Mouse (Mus musculus) forebrain, embryonic 13.5 days (tissue): ENCODE results near the gene Ccdc185. TPM values are rescaled to one million over a fixed set of nuclear protein-coding genes. Genes with fewer than 3 reads are reported as not detected.

Experiments
- ATAC-seq: fragments of 200-750 bp; cut with Nextera tagmentation; 2 replicates; pipeline ENCODE4 v1.8.0; 2017
- H3K27ac ChIP-seq: fragments of 300-500 bp; sonication (generic); 2 replicates; pipeline ENCODE4 v1.5.1; 2015; ENCODE audit warnings: inconsistent platforms, mild to moderate bottlenecking, moderate library complexity
- H3K27me3 ChIP-seq: fragments of 300-500 bp; sonication (generic); 2 replicates; pipeline ENCODE4 v1.6.1; 2015; ENCODE audit warnings: mild to moderate bottlenecking, inconsistent platforms
- H3K36me3 ChIP-seq: fragments of 300-500 bp; sonication (generic); 2 replicates; pipeline ENCODE4 v1.6.1; 2015; ENCODE audit warnings: mild to moderate bottlenecking, inconsistent platforms; ENCODE audit not compliant: poor library complexity, severe bottlenecking
- H3K4me1 ChIP-seq: fragments of 300-500 bp; sonication (generic); 2 replicates; pipeline ENCODE4 v1.6.1; 2015; ENCODE audit warnings: inconsistent platforms
- H3K4me2 ChIP-seq: fragments of 300-500 bp; sonication (generic); 2 replicates; pipeline ENCODE4 v1.6.1; 2015; ENCODE audit warnings: inconsistent platforms, mild to moderate bottlenecking, moderate library complexity
- H3K4me3 ChIP-seq: fragments of 300-500 bp; sonication (generic); 2 replicates; pipeline ENCODE4 v1.5.1; 2015; ENCODE audit warnings: mild to moderate bottlenecking, inconsistent platforms
- H3K9ac ChIP-seq: fragments of 300-500 bp; sonication (generic); 2 replicates; pipeline ENCODE4 v1.6.1; 2015; ENCODE audit warnings: mild to moderate bottlenecking, inconsistent platforms
- H3K9me3 ChIP-seq: fragments of 300-500 bp; sonication (generic); replicated peaks from 2 replicates; pipeline ENCODE4 v1.6.1; 2016; ENCODE audit warnings: inconsistent platforms
- WGBS: fragments of 180-500 bp; shearing (Covaris S2); methylation state at CpG from one replicate; pipeline ENCODE4 v1.1.7; 2015; 5-methylcytosine and 5-hydroxymethylcytosine counted together
- polyA plus RNA-seq: library from polyadenylated mRNA; unstranded; fragments of >200 nt; fragmentation: Nextera tagmentation; extraction: Ambion mirVana; gene quantifications from 2 replicates; pipeline ENCODE4 v1.2.1, GENCODE M21; 2015

The Ccdc185 gene
- polyA plus RNA-seq, 1 experiment from 2014 or later: not detected

GRCm38 (mm10) chr1:182732695-182733094, 16.3 kb downstream of the Ccdc185 start:
- Histone ChIP-seq H3K27me3 (no peaks in the 10 kb centered on the region), H3K4me3 (no peak overlapping the region)

GRCm38 (mm10) chr1:182729002-182729401, 20.0 kb downstream of the Ccdc185 start:
- no peaks in the 10 kb centered on the region for H3K36me3 ChIP-seq
- no peak overlapping the region for H3K4me2 ChIP-seq
- WGBS: 55% methylated on average over 9 of the region's 9 CpGs
- ATAC-seq: no peak
- H3K27ac ChIP-seq: no peak overlapping the region
- H3K4me3 ChIP-seq: no peak overlapping the region
- H3K9ac ChIP-seq: no peak overlapping the region
- H3K9me3 ChIP-seq: no peaks in the 10 kb centered on the region
- no peaks in the 10 kb centered on the region for H3K27me3 ChIP-seq
- H3K4me1 ChIP-seq: peaks cover 9% of the 10 kb centered on the region; the same call in 1 of the 2 replicates

More at GRCm38 (mm10) chr1:182732695-182733094, 16.3 kb downstream of the Ccdc185 start:
- no peaks in the 10 kb centered on the region for H3K9me3 ChIP-seq
- H3K27ac ChIP-seq: no peak overlapping the region
- WGBS: 78% methylated on average over 7 of the region's 7 CpGs
- no peak overlapping the region for H3K9ac ChIP-seq
- no peaks in the 10 kb centered on the region for H3K36me3 ChIP-seq
- H3K4me2 ChIP-seq: no peak overlapping the region
- ATAC-seq: no peak
- 0 out of 2 replicates have a peak, but pooled peaks cover 3% of the 10 kb centered on the region for H3K4me1 ChIP-seq

- ATAC-seq: no peak
- H3K4me2 ChIP-seq: no peak overlapping the region
- WGBS: 57% methylated on average over 12 of the region's 12 CpGs
These were observed 21.4 kb downstream of the Ccdc185 start for GRCm38 (mm10) chr1:182727541-182727940.

GRCm38 (mm10) chr1:182714236-182714935, 34.6 kb downstream of the Ccdc185 start:
- Histone ChIP-seq H3K4me2 (no peak overlapping the region), H3K27ac (no peak overlapping the region), H3K36me3 (no peaks in the 10 kb centered on the region), H3K9me3 (no peaks in the 10 kb centered on the region), H3K4me3 (no peak overlapping the region), H3K9ac (no peak overlapping the region), H3K27me3 (no peaks in the 10 kb centered on the region), H3K4me1 (peaks cover 9% of the 10 kb centered on the region)
- 66% methylated on average over 6 of the region's 6 CpGs for WGBS
- no peak for ATAC-seq

More at GRCm38 (mm10) chr1:182727541-182727940, 21.4 kb downstream of the Ccdc185 start:
- no peaks in the 10 kb centered on the region for H3K9me3 ChIP-seq
- H3K4me1 ChIP-seq: peaks cover 9% of the 10 kb centered on the region; the same call in 1 of the 2 replicates
- no peak overlapping the region for H3K27ac ChIP-seq
- H3K9ac ChIP-seq: no peak overlapping the region
- no peaks in the 10 kb centered on the region for H3K36me3 ChIP-seq
- H3K27me3 ChIP-seq: no peaks in the 10 kb centered on the region
- no peak overlapping the region for H3K4me3 ChIP-seq

- WGBS: 43% methylated on average over 7 of the region's 7 CpGs
- Histone ChIP-seq H3K9me3 (no peaks in the 10 kb centered on the region; the same call in 1 of the 2 replicates), H3K4me3 (no peak overlapping the region), H3K4me1 (peaks cover 9% of the 10 kb centered on the region), H3K9ac (no peak overlapping the region), H3K27ac (no peak overlapping the region), H3K4me2 (no peak overlapping the region), H3K27me3 (no peaks in the 10 kb centered on the region), H3K36me3 (no peaks in the 10 kb centered on the region)
- 0 out of 2 replicates have a peak, but pooled peaks have one; percentile 41 for ATAC-seq
These were observed 37.5 kb downstream of the Ccdc185 start for GRCm38 (mm10) chr1:182711360-182711933.

GRCm38 (mm10) chr1:182707459-182707858, 41.5 kb downstream of the Ccdc185 start:
- Histone ChIP-seq H3K9ac (no peak overlapping the region), H3K27me3 (no peaks in the 10 kb centered on the region), H3K9me3 (peaks cover 9% of the 10 kb centered on the region; the same call in 1 of the 2 replicates), H3K36me3 (no peaks in the 10 kb centered on the region), H3K4me1 (peaks cover 9% of the 10 kb centered on the region), H3K4me3 (no peak overlapping the region), H3K4me2 (no peak overlapping the region), H3K27ac (no peak overlapping the region)
- WGBS: 92% methylated on average over 4 of the region's 4 CpGs
- no peak for ATAC-seq

GRCm38 (mm10) chr1:182704882-182705281, 44.1 kb downstream of the Ccdc185 start:
- no peak overlapping the region for H3K9ac ChIP-seq
- H3K9me3 ChIP-seq: peaks cover 9% of the 10 kb centered on the region; the same call in 1 of the 2 replicates
- no peaks in the 10 kb centered on the region for H3K36me3 ChIP-seq
- no peaks in the 10 kb centered on the region for H3K27me3 ChIP-seq
- H3K4me3 ChIP-seq: no peak overlapping the region
- no peak overlapping the region for H3K4me2 ChIP-seq
- H3K4me1 ChIP-seq: peaks cover 2% of the 10 kb centered on the region
- ATAC-seq: no peak
- WGBS: 57% methylated on average over 2 of the region's 2 CpGs
- no peak overlapping the region for H3K27ac ChIP-seq

- 35% methylated on average over 9 of the region's 9 CpGs for WGBS
- no peak overlapping the region for H3K4me3 ChIP-seq
- H3K4me1 ChIP-seq: peaks cover 9% of the 10 kb centered on the region
- H3K9ac ChIP-seq: no peak overlapping the region
- no peaks in the 10 kb centered on the region for H3K9me3 ChIP-seq
- H3K27ac ChIP-seq: 0 out of 2 replicates have a peak overlapping the region, but pooled peaks have one; percentile 8
- no peaks in the 10 kb centered on the region for H3K36me3 ChIP-seq
- peak; percentile 58 for ATAC-seq
- no peaks in the 10 kb centered on the region for H3K27me3 ChIP-seq
- H3K4me2 ChIP-seq: no peak overlapping the region
These were observed 49.3 kb downstream of the Ccdc185 start for GRCm38 (mm10) chr1:182699392-182700347.

Other genes with a start within 250 kb of the Ccdc185 start
- gene Capn2, start 231.6 kb downstream of the Ccdc185 start, polyA plus RNA-seq: 63.8 and 65.1 TPM in 2 replicates
- 0.10 and 0.16 TPM in 2 replicates for gene Capn8, start 184.2 kb downstream of the Ccdc185 start, polyA plus RNA-seq
- 22.1 and 25.5 TPM in 2 replicates for gene Susd4, start 14.7 kb upstream of the Ccdc185 start, polyA plus RNA-seq
- 0.13 and 0.34 TPM in 2 replicates for gene Tlr5, start 205.6 kb upstream of the Ccdc185 start, polyA plus RNA-seq